Mouse (Mus musculus) adrenal gland, adult 18-20 months (tissue): Measurements from ENCODE around the gene Atp6v1e1. TPM values are rescaled to one million over a fixed set of nuclear protein-coding genes. Genes with fewer than 3 reads are reported as not detected.

Source experiments
- DNase-seq, 2 experiments: peaks; one replicate each; pipeline ENCODE4 v3.0.0; 2021 to 2022; ENCODE audit warnings: low spot score in 2 of 2
- microRNA-seq, 2 experiments: library from miRNA; unstranded; fragments of <30 nt; microRNA quantifications; one replicate each; pipeline ENCODE4 v1.2.0; 2021; ENCODE audit warnings: borderline number of aligned reads in 2 of 2
- total RNA-seq, 2 experiments: library from RNA; stranded (reverse); gene quantifications; 1 replicate in 1 of 2; 2 replicates in 1 of 2; pipeline ENCODE4 v1.2.3; 2021

Gene Atp6v1e1
- total RNA-seq, 2 experiments from 2014 or later: 269 to 456 TPM

GRCm38 (mm10) chr6:120773149-120773628, 49.4 kb downstream of the Atp6v1e1 start, which contains the start of gene Slc25a18:
Gene Slc25a18, plus strand, starts transcription at chr6:120773578.
- no peak for DNase-seq

DNA sequence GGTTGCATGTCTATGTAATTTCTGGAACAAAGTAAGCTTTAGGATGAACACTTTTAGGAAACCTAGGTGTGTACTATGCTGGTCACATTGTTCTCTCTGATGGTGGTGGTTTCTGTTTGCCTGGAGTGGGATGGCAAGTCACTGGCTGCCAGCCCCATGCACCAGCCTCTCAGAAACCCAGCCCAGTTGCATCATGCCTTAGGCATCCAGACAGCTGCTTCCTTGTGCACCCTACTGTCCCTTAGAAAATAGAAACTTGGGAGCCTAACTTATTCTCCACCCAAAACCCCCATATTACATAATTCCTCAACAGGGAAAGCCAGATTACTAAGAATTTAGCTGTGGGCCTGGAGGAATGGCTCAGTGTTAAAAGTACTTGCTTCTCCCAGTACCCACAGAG, 50.6 kb downstream of the Atp6v1e1 start:
- no peak for DNase-seq

DNA sequence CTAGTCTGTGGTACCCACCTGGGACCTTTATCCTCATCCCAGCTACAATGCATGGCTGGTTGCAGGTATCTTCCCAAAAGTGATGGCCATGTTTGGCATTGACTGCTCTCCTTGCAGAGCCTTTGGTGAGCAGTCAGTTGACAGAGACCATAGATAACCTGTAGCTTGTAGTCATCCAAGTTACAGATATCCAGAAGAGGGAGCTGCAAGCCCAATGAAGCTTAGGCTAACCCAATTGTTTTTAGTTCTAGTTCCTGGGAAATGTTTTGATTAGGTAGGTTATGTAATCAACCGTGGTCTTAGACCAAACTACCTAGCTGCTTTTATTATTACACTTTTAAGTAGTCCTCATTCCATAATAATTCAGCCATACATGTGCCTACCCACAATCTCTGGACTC, 51.2 kb downstream of the Atp6v1e1 start:
- no peak for DNase-seq

GRCm38 (mm10) chr6:120769972-120770371, 52.6 kb downstream of the Atp6v1e1 start:
- DNase-seq: no peak

DNA sequence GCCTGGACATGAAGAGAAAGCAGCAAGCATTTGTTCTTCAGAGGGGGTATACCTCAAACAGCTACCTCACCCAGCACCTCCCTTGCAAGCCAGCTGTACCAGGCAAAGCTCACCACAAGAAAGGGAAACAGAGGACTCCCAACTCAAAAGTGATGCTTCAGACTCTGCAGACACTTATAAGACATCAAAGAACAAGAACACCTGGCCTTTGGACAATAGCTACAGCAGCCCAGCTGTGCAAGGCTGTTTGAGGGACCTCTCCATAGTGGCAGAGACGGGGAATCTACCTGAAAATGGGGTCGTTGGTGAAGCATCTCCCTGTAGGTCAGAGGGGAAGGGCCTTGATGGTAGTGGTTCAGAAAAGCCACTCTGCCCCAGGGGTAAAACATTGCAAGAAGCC, 61.4 kb downstream of the Atp6v1e1 start:
- no peak for DNase-seq

DNA sequence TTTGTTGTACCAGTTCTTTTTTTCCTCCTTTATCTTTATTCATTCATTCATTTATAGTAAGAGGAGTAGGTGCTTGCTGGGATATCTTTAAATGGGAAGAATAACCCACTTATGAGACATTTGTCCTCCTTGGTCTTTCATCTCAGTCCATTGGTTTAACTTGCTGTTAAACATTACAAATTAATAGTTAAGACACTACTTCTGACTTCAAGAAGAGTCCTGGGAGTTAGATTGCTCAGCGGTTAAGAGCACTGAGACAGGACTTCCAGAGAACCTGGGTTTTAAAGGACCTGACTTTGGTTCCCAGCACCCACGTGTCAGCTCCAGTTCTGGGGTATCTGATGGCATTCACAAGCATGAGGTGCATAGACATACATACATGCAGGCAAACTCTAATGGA, 76.2 kb downstream of the Atp6v1e1 start:
- no peak for DNase-seq

Small RNA genes lying within 50 kb of the gene (microRNA-seq; reads per million reads assigned to microRNA genes)
- gene Gm25193: 0 reads per million in 2 experiments

Other genes with a start within 250 kb of the Atp6v1e1 start
- gene Cecr2, start 156.4 kb downstream of the Atp6v1e1 start, total RNA-seq: 1 to 10 TPM; 6.1 to 7.9 TPM
- under 1 TPM in 1 of 2 experiments, not detected in 1; 0.26 TPM for gene Slc25a18, start 49.2 kb downstream of the Atp6v1e1 start, total RNA-seq
- 10 to 100 TPM; 63.9 to 78.9 TPM for gene Bcl2l13, start 13.4 kb upstream of the Atp6v1e1 start, total RNA-seq
- 1 to 10 TPM; 4.5 to 4.8 TPM for gene Bid, start 94.1 kb upstream of the Atp6v1e1 start, total RNA-seq